In genomic region chr15:102376453-102377162, GRCm38 (mm10) we compare ENCODE assay signal across 8 mouse cellular contexts. TPM values are rescaled to one million over a fixed set of nuclear protein-coding genes. Genes with fewer than 3 reads are reported as not detected.
DNase-seq lines count a peak whose midpoint lies in the region; ATAC-seq and TF ChIP-seq lines count a peak whose summit lies in the region.

No protein-coding gene starts in this region.

- no peak for DNase-seq in ES-E14 (ENCODE audit: low read depth, low spot score)
- peak; percentile 16 to 31 for DNase-seq in cerebellum, postnatal 36 days
- DNase-seq in gastrocnemius, postnatal 25 days: peak; percentile 68
- peak; percentile 58 for DNase-seq in lung, postnatal 0 days (ENCODE audit: low spot score)
- no peak for DNase-seq in c-Kit-positive CD71-positive TER-119-positive erythroid progenitor cells, embryonic 14.5 days (ENCODE audit: low spot score)

- peak; percentile 85 for ATAC-seq in kidney, embryonic 16.5 days (ENCODE audit: low FRiP score, low TSS enrichment)
- ATAC-seq in lung, postnatal 0 days: peak; percentile 78

- TF ChIP-seq CTCF in C2C12 (IDR thresholded peaks at IDR 0.05; ENCODE audit: control insufficient read depth, insufficient read depth, insufficient read length): no peak
- TF ChIP-seq CTCF in lung, postnatal 0 days (IDR thresholded peaks at IDR 0.05): no peak
- TF ChIP-seq CTCF in small intestine, adult 2 months (IDR thresholded peaks at IDR 0.05; ENCODE audit: extremely low read depth, insufficient read length, insufficient replicate concordance, low read depth, low read length): no peak

- H3K36me3 ChIP-seq in C2C12 (ENCODE audit: control insufficient read depth, insufficient read depth) (no peaks in the 10 kb centered on the region), ES-E14 (ENCODE audit: control insufficient read depth, insufficient read depth, low read length, poor library complexity, severe bottlenecking) (no peaks in the 10 kb centered on the region)
- no peaks in the 10 kb centered on the region for H3K36me3 ChIP-seq in kidney, embryonic 16.5 days (ENCODE audit: insufficient read depth, low read length)
- no peaks in the 10 kb centered on the region for H3K36me3 ChIP-seq in lung, postnatal 0 days (ENCODE audit: insufficient read depth, low read length)
- H3K36me3 ChIP-seq in small intestine, adult 2 months (ENCODE audit: control insufficient read depth, insufficient read depth, low read length): no peaks in the 10 kb centered on the region

- under 1% methylated on average over 43 of the region's 43 CpGs for WGBS in kidney, embryonic 16.5 days
- 1% methylated on average over 35 of the region's 43 CpGs for WGBS in lung, postnatal 0 days
- WGBS in small intestine, adult 2 months: 3% methylated on average over 43 of the region's 43 CpGs

- peak overlapping the region; percentile 83 for H3K4me2 ChIP-seq in kidney, embryonic 16.5 days (replicated peaks; ENCODE audit: low read depth, low read length)
- H3K4me2 ChIP-seq in lung, postnatal 0 days (replicated peaks; ENCODE audit: low read depth, low read length): peak overlapping the region; percentile 96

- H3ac ChIP-seq in C2C12 (ENCODE audit: control insufficient read depth, insufficient read length, low read depth): peak overlapping the region; percentile 66

- no peak for TF ChIP-seq EP300 in lung, postnatal 0 days (IDR thresholded peaks at IDR 0.05)

- H3K27me3 ChIP-seq in C2C12 (ENCODE audit: control insufficient read depth, insufficient read depth, insufficient read length): no peaks in the 10 kb centered on the region
- H3K27me3 ChIP-seq in kidney, embryonic 16.5 days (ENCODE audit: insufficient read depth, low read length): no peaks in the 10 kb centered on the region
- no peaks in the 10 kb centered on the region for H3K27me3 ChIP-seq in lung, postnatal 0 days (replicated peaks; ENCODE audit: insufficient read depth, low read length)
- H3K27me3 ChIP-seq in small intestine, adult 2 months (ENCODE audit: control insufficient read depth, insufficient read depth, low read length): no peaks in the 10 kb centered on the region

- H3K27ac ChIP-seq in ES-E14 (ENCODE audit: insufficient read depth, low read depth, low read length, poor library complexity, severe bottlenecking): no peak overlapping the region
- H3K27ac ChIP-seq in kidney, embryonic 16.5 days (ENCODE audit: low read length): peak overlapping the region; percentile 91
- H3K27ac ChIP-seq in lung, postnatal 0 days (ENCODE audit: low read length): peak overlapping the region; percentile 77
- peak overlapping the region; percentile 24 for H3K27ac ChIP-seq in small intestine, adult 2 months (ENCODE audit: insufficient read depth, low read depth, low read length)

- in situ Hi-C loops in ES-E14 (cut with MboI; ENCODE audit: low sequenced_read_pairs in 2 of 2, unreplicated experiment in 2 of 2): no loop called here

- peaks cover 3 to 8% of the 10 kb centered on the region in 2 experiments; a peak in 3 of 4 replicates for H3K4me1 ChIP-seq in ES-E14 (ENCODE audit: control insufficient read depth in 2 of 2, insufficient read depth in 2 of 2, low read length in 2 of 2, poor library complexity in 1 of 2)
- H3K4me1 ChIP-seq in kidney, embryonic 16.5 days (ENCODE audit: insufficient read depth, low read length): peaks cover 23% of the 10 kb centered on the region
- peaks cover 7% of the 10 kb centered on the region; the same call in 1 of the 2 replicates for H3K4me1 ChIP-seq in lung, postnatal 0 days (ENCODE audit: insufficient read depth, low read depth, low read length)
- no peaks in the 10 kb centered on the region for H3K4me1 ChIP-seq in small intestine, adult 2 months (ENCODE audit: control insufficient read depth, insufficient read depth, insufficient read length, low read length)

- TF ChIP-seq POLR2A in small intestine, adult 2 months (IDR thresholded peaks at IDR 0.05; ENCODE audit: low read depth, low read length): no peak

- H3K9me3 ChIP-seq in ES-E14 (ENCODE audit: control insufficient read depth, insufficient read depth, low read depth, low read length): no peaks in the 10 kb centered on the region
- H3K9me3 ChIP-seq in kidney, embryonic 16.5 days (ENCODE audit: low read length): no peaks in the 10 kb centered on the region
- H3K9me3 ChIP-seq in lung, postnatal 0 days (ENCODE audit: low read length): no peaks in the 10 kb centered on the region

- H3K79me2 ChIP-seq in C2C12 (ENCODE audit: control insufficient read depth, insufficient read depth): no peaks in the 10 kb centered on the region

- peak overlapping the region; percentile 63 for H3K9ac ChIP-seq in ES-E14 (ENCODE audit: insufficient read depth, low read depth, low read length, poor library complexity, severe bottlenecking)
- peak overlapping the region; percentile 77 for H3K9ac ChIP-seq in kidney, embryonic 16.5 days (replicated peaks; ENCODE audit: low read length)
- H3K9ac ChIP-seq in lung, postnatal 0 days (replicated peaks; ENCODE audit: low read depth): peak overlapping the region; percentile 43

- H3K79me3 ChIP-seq in C2C12 (ENCODE audit: low read depth): no peaks in the 10 kb centered on the region

- H3K4me3 ChIP-seq in C2C12 (ENCODE audit: insufficient read depth, poor library complexity, severe bottlenecking) (peak overlapping the region; percentile 29), ES-E14 (ENCODE audit: insufficient read depth in 1 of 2, low read depth in 1 of 2, low read length in 2 of 2, poor library complexity in 1 of 2, severe bottlenecking in 1 of 2) (peak overlapping the region; percentile 80 to 85)
- H3K4me3 ChIP-seq in kidney, embryonic 16.5 days (ENCODE audit: low read length): peak overlapping the region; percentile 62
- H3K4me3 ChIP-seq in lung, postnatal 0 days (ENCODE audit: low read depth, low read length): peak overlapping the region; percentile 67
- peak overlapping the region; percentile 70 for H3K4me3 ChIP-seq in small intestine, adult 2 months (ENCODE audit: low read depth, low read length)

TF ChIP-seq in C2C12, 6 proteins besides CTCF, POLR2A, EP300 and RAD21:
- peak; percentile 58 for TF ChIP-seq MYOD1 (IDR thresholded peaks at IDR 0.05; ENCODE audit: control insufficient read depth, insufficient read length, low read depth)
- no peak for TF ChIP-seq FOSL1 (IDR thresholded peaks at IDR 0.05; ENCODE audit: insufficient read depth, low read length, poor library complexity, severe bottlenecking)

TF ChIP-seq in ES-E14, 5 proteins besides CTCF, POLR2A, EP300 and RAD21:
- no peak for TF ChIP-seq CHD2 (IDR thresholded peaks at IDR 0.05; ENCODE audit: low read depth, low read length)
- TF ChIP-seq MAFK (IDR thresholded peaks at IDR 0.05; ENCODE audit: insufficient read depth, low read depth, low read length): 0 out of 2 replicates have a peak, but pooled peaks have one; percentile 6

RNA-seq across cellular contexts. Expression of gene Sp7, which starts 9.6 kb away (rescaled TPM):
- polyA plus RNA-seq in C2C12 (2012; fragmentation: generic; extraction: Trizol): 10.8 TPM
- 0.09 TPM in 1 of 2 replicates, not detected in the other for total RNA-seq in ES-E14 (2012; rRNA removed)
- not detected for total RNA-seq in gastrocnemius, postnatal 25 days (2021)
- polyA plus RNA-seq in kidney, embryonic 16.5 days (2015; fragmentation: Nextera tagmentation; extraction: Ambion mirVana): 1.2 and 1.3 TPM in 2 replicates
- not detected in 2 replicates for polyA plus RNA-seq in lung, postnatal 0 days (2015; fragmentation: Nextera tagmentation; extraction: Ambion mirVana)
- polyA plus RNA-seq in small intestine, adult 2 months (2012; rRNA removed): not detected in 2 replicates

RNA-seq across cellular contexts. Expression of gene Aaas, which starts 26.0 kb away (rescaled TPM):
- polyA plus RNA-seq in C2C12 (2012; fragmentation: generic; extraction: Trizol): 217 TPM
- 69.2 and 86.0 TPM in 2 replicates for total RNA-seq in ES-E14 (2012; rRNA removed)
- 1 to 10 TPM; 6.0 to 7.5 TPM for total RNA-seq in gastrocnemius, postnatal 25 days (2021)
- polyA plus RNA-seq in kidney, embryonic 16.5 days (2015; fragmentation: Nextera tagmentation; extraction: Ambion mirVana): 89.2 and 91.7 TPM in 2 replicates
- 16.2 and 17.0 TPM in 2 replicates for polyA plus RNA-seq in lung, postnatal 0 days (2015; fragmentation: Nextera tagmentation; extraction: Ambion mirVana)
- polyA plus RNA-seq in small intestine, adult 2 months (2012; rRNA removed): 10.2 and 20.3 TPM in 2 replicates

RNA-seq across cellular contexts. Expression of gene Sp1, which starts 29.3 kb away (rescaled TPM):
- polyA plus RNA-seq in C2C12 (2012; fragmentation: generic; extraction: Trizol): 13.4 TPM
- 93.4 and 130 TPM in 2 replicates for total RNA-seq in ES-E14 (2012; rRNA removed)
- 10 to 100 TPM; 15.9 to 20.9 TPM for total RNA-seq in gastrocnemius, postnatal 25 days (2021)
- 10.6 and 11.3 TPM in 2 replicates for polyA plus RNA-seq in kidney, embryonic 16.5 days (2015; fragmentation: Nextera tagmentation; extraction: Ambion mirVana)
- polyA plus RNA-seq in lung, postnatal 0 days (2015; fragmentation: Nextera tagmentation; extraction: Ambion mirVana): 7.3 and 8.6 TPM in 2 replicates
- 7.0 and 13.8 TPM in 2 replicates for polyA plus RNA-seq in small intestine, adult 2 months (2012; rRNA removed)

RNA-seq across cellular contexts. Expression of gene Myg1, which starts 45.1 kb away (rescaled TPM):
- 152 TPM for polyA plus RNA-seq in C2C12 (2012; fragmentation: generic; extraction: Trizol)
- 84.7 and 109 TPM in 2 replicates for total RNA-seq in ES-E14 (2012; rRNA removed)
- total RNA-seq in gastrocnemius, postnatal 25 days (2021): 10 to 100 TPM; 14.0 to 16.2 TPM
- polyA plus RNA-seq in kidney, embryonic 16.5 days (2015; fragmentation: Nextera tagmentation; extraction: Ambion mirVana): 118 and 120 TPM in 2 replicates
- 46.1 and 48.3 TPM in 2 replicates for polyA plus RNA-seq in lung, postnatal 0 days (2015; fragmentation: Nextera tagmentation; extraction: Ambion mirVana)
- 15.9 and 30.0 TPM in 2 replicates for polyA plus RNA-seq in small intestine, adult 2 months (2012; rRNA removed)

RNA-seq across cellular contexts. Expression of gene Pfdn5, which starts 50.7 kb away (rescaled TPM):
- polyA plus RNA-seq in C2C12 (2012; fragmentation: generic; extraction: Trizol): 378 TPM
- 139 and 201 TPM in 2 replicates for total RNA-seq in ES-E14 (2012; rRNA removed)
- total RNA-seq in gastrocnemius, postnatal 25 days (2021): 100 to 1,000 TPM; 189 to 204 TPM
- polyA plus RNA-seq in kidney, embryonic 16.5 days (2015; fragmentation: Nextera tagmentation; extraction: Ambion mirVana): 376 and 377 TPM in 2 replicates
- 457 and 467 TPM in 2 replicates for polyA plus RNA-seq in lung, postnatal 0 days (2015; fragmentation: Nextera tagmentation; extraction: Ambion mirVana)
- polyA plus RNA-seq in small intestine, adult 2 months (2012; rRNA removed): 41.8 and 47.8 TPM in 2 replicates

Comparison
In these comparisons a context has a peak if more than half of its experiments do, and no peak if none do; other contexts are left out.
1. H3K4me3 ChIP-seq: peak in every context shown above with its lines; median percentile 82 in ES-E14; 70 in small intestine, adult 2 months; 67 in lung, postnatal 0 days; 62 in kidney, embryonic 16.5 days; 29 in C2C12.
2. DNase-seq: peak in cerebellum, postnatal 36 days (2 of 2), gastrocnemius, postnatal 25 days (single experiment) and lung, postnatal 0 days (single experiment); none in ES-E14 (single experiment) and c-Kit-positive CD71-positive TER-119-positive erythroid progenitor cells, embryonic 14.5 days (single experiment).
3. Peak in every context shown above with its lines, with median percentiles within 50 percentile points of each other: H3K9ac ChIP-seq.